In genomic region chr4:135875991-135876582, GRCm38 (mm10) we compare ENCODE assay signal across 8 mouse cellular contexts. TPM values are rescaled to one million over a fixed set of nuclear protein-coding genes. Genes with fewer than 3 reads are reported as not detected.
DNase-seq lines count a peak whose midpoint lies in the region; ATAC-seq and TF ChIP-seq lines count a peak whose summit lies in the region.

No protein-coding gene starts in this region.

- peak overlapping the region; percentile 43 for H3K4me3 ChIP-seq in bone marrow macrophage, adult 2 months (ENCODE audit: insufficient read depth, low read length)
- H3K4me3 ChIP-seq in gastrocnemius, adult 2 months, result peak overlapping the region; percentile 64
- peak overlapping the region; percentile 14 for H3K4me3 ChIP-seq in hindbrain, postnatal 0 days (ENCODE audit: low read length)
- H3K4me3 ChIP-seq in liver, embryonic 14.5 days (ENCODE audit: insufficient read depth in 1 of 2, low read depth in 2 of 2, low read length in 2 of 2), result peak overlapping the region; percentile 48 to 54

- H3K9me3 ChIP-seq in hindbrain, postnatal 0 days (ENCODE audit: low read length), result no peaks in the 10 kb centered on the region
- H3K9me3 ChIP-seq in liver, embryonic 14.5 days (ENCODE audit: control insufficient read depth, low read length), result no peaks in the 10 kb centered on the region

- WGBS in hindbrain, postnatal 0 days, result 3% methylated on average over 9 of the region's 9 CpGs
- WGBS in liver, embryonic 14.5 days (ENCODE audit: insufficient replicate concordance), result 2% methylated on average over 9 of the region's 9 CpGs

- H3K9ac ChIP-seq in hindbrain, postnatal 0 days (replicated peaks; ENCODE audit: low read length), result no peak overlapping the region; the same call in 1 of the 2 replicates
- H3K9ac ChIP-seq in liver, embryonic 14.5 days (replicated peaks), result peak overlapping the region; percentile 72

- peak overlapping the region; percentile 48 for H3K4me2 ChIP-seq in hindbrain, postnatal 0 days (ENCODE audit: low read depth, low read length)
- H3K4me2 ChIP-seq in liver, embryonic 14.5 days (ENCODE audit: low read depth), result peak overlapping the region; percentile 76

- intact Hi-C loops in gastrocnemius, adult 2 months (cut with DNase I), result loop anchor here (5.0 kb wide), 1 partner anchor 54 kb away; no protein-coding TSS in a partner anchor

- ATAC-seq in hindbrain, postnatal 0 days, result no peak
- peak; percentile 12; the same call in 1 of the 2 replicates for ATAC-seq in liver, embryonic 14.5 days (ENCODE audit: insufficient read depth)

- H3K36me3 ChIP-seq in hindbrain, postnatal 0 days (ENCODE audit: insufficient read depth, low read length), result no peaks in the 10 kb centered on the region
- H3K36me3 ChIP-seq in liver, embryonic 14.5 days (replicated peaks; ENCODE audit: control insufficient read depth, insufficient read depth, low read depth), result peaks cover 15% of the 10 kb centered on the region

- H3K27me3 ChIP-seq in hindbrain, postnatal 0 days (ENCODE audit: insufficient read depth, low read length), result no peaks in the 10 kb centered on the region
- no peaks in the 10 kb centered on the region for H3K27me3 ChIP-seq in liver, embryonic 14.5 days (ENCODE audit: control insufficient read depth, insufficient read depth, low read length)

- DNase-seq in adrenal gland, adult (ENCODE audit: inconsistent age in 2 of 2, low spot score in 1 of 2), result peak; percentile 70 to 81
- DNase-seq in adrenal gland, postnatal 4 days (ENCODE audit: low spot score in 2 of 2), result no peak
- DNase-seq in gastrocnemius, adult 2 months, result peak; percentile 56
- no peak for DNase-seq in hindbrain, postnatal 0 days (ENCODE audit: low spot score)
- DNase-seq in liver, embryonic 14.5 days (ENCODE audit: low read depth in 3 of 3, low spot score in 3 of 3), result no peak
- peak; percentile 43 to 78 for DNase-seq in natural killer cell, adult 2 months (ENCODE audit: low spot score in 2 of 2)
- DNase-seq in thymus, postnatal 14 days, result peak; percentile 63

- H3K4me1 ChIP-seq in bone marrow macrophage, adult 2 months (ENCODE audit: control insufficient read depth, insufficient read depth, low read length), result peaks cover 20% of the 10 kb centered on the region
- peaks cover 27% of the 10 kb centered on the region for H3K4me1 ChIP-seq in hindbrain, postnatal 0 days (ENCODE audit: insufficient read depth, low read length)
- H3K4me1 ChIP-seq in liver, embryonic 14.5 days (replicated peaks; ENCODE audit: control insufficient read depth in 2 of 2, insufficient read depth in 2 of 2, low read length in 1 of 2), result peaks cover 32 to 38% of the 10 kb centered on the region in 2 experiments

- TF ChIP-seq POLR2A in bone marrow macrophage, adult 2 months (IDR thresholded peaks at IDR 0.05; ENCODE audit: borderline replicate concordance, low read depth, low read length), result no peak

- H3K27ac ChIP-seq in bone marrow macrophage, adult 2 months (ENCODE audit: insufficient read depth, low read depth, low read length), result peak overlapping the region; percentile 100
- H3K27ac ChIP-seq in gastrocnemius, adult 2 months, result peak overlapping the region; percentile 99
- peak overlapping the region; percentile 60; the same call in 1 of the 2 replicates for H3K27ac ChIP-seq in hindbrain, postnatal 0 days
- peak overlapping the region; percentile 79 for H3K27ac ChIP-seq in liver, embryonic 14.5 days

- TF ChIP-seq CTCF in bone marrow macrophage, adult 2 months (IDR thresholded peaks at IDR 0.05; ENCODE audit: low read depth, low read length), result no peak
- no peak for TF ChIP-seq CTCF in gastrocnemius, adult 2 months (IDR thresholded peaks at IDR 0.05)
- TF ChIP-seq CTCF in hindbrain, postnatal 0 days (IDR thresholded peaks at IDR 0.05; ENCODE audit: low read depth), result no peak
- no peak for TF ChIP-seq CTCF in liver, embryonic 14.5 days (IDR thresholded peaks at IDR 0.05; ENCODE audit: low read depth)

- no peak for TF ChIP-seq EP300 in liver, embryonic 14.5 days (IDR thresholded peaks at IDR 0.05; ENCODE audit: low read depth)

RNA-seq across cellular contexts. Expression of gene Pnrc2, which starts 2.4 kb away (rescaled TPM):
- total RNA-seq in adrenal gland, postnatal 4 days (2021), result 100 to 1,000 TPM; 152 to 159 TPM
- 126 and 135 TPM in 2 replicates for polyA plus RNA-seq in bone marrow macrophage, adult 2 months (2012; ENCODE audit: insufficient read depth, insufficient read length, missing spikeins)
- 10 to 100 TPM; 36.7 to 44.8 TPM for total RNA-seq in gastrocnemius, adult 2 months (2021)
- 54.9 and 55.0 TPM in 2 replicates for total RNA-seq in hindbrain, postnatal 0 days (2014; rRNA removed)
- polyA plus RNA-seq in hindbrain, postnatal 0 days (2015; fragmentation: Nextera tagmentation; extraction: Ambion mirVana), result 81.7 and 90.4 TPM in 2 replicates
- polyA plus RNA-seq in liver, embryonic 14.5 days (2012; rRNA removed), result 25.4 and 43.4 TPM in 2 replicates
- polyA plus RNA-seq in liver, embryonic 14.5 days (2014; fragmentation: Nextera tagmentation; extraction: Ambion mirVana), result 80.2 and 81.9 TPM in 2 replicates

RNA-seq across cellular contexts. Expression of gene Cnr2, which starts 19.1 kb away (rescaled TPM):
- 1 to 10 TPM; 3.8 to 4.1 TPM for total RNA-seq in adrenal gland, postnatal 4 days (2021)
- 17.3 and 18.8 TPM in 2 replicates for polyA plus RNA-seq in bone marrow macrophage, adult 2 months (2012; ENCODE audit: insufficient read depth, insufficient read length, missing spikeins)
- total RNA-seq in gastrocnemius, adult 2 months (2021), result under 1 TPM; 0.10 to 0.11 TPM
- 0.04 and 0.58 TPM in 2 replicates for total RNA-seq in hindbrain, postnatal 0 days (2014; rRNA removed)
- polyA plus RNA-seq in hindbrain, postnatal 0 days (2015; fragmentation: Nextera tagmentation; extraction: Ambion mirVana), result 0.04 and 0.06 TPM in 2 replicates
- 1.6 and 2.1 TPM in 2 replicates for polyA plus RNA-seq in liver, embryonic 14.5 days (2012; rRNA removed)
- 2.3 and 2.5 TPM in 2 replicates for polyA plus RNA-seq in liver, embryonic 14.5 days (2014; fragmentation: Nextera tagmentation; extraction: Ambion mirVana)

RNA-seq across cellular contexts. Expression of gene Srsf10, which starts 20.5 kb away (rescaled TPM):
- 100 to 1,000 TPM; 145 to 183 TPM for total RNA-seq in adrenal gland, postnatal 4 days (2021)
- polyA plus RNA-seq in bone marrow macrophage, adult 2 months (2012; ENCODE audit: insufficient read depth, insufficient read length, missing spikeins), result 82.1 and 98.0 TPM in 2 replicates
- total RNA-seq in gastrocnemius, adult 2 months (2021), result 10 to 100 TPM; 27.2 to 30.6 TPM
- total RNA-seq in hindbrain, postnatal 0 days (2014; rRNA removed), result 52.8 and 61.0 TPM in 2 replicates
- 147 and 155 TPM in 2 replicates for polyA plus RNA-seq in hindbrain, postnatal 0 days (2015; fragmentation: Nextera tagmentation; extraction: Ambion mirVana)
- 33.2 and 49.6 TPM in 2 replicates for polyA plus RNA-seq in liver, embryonic 14.5 days (2012; rRNA removed)
- polyA plus RNA-seq in liver, embryonic 14.5 days (2014; fragmentation: Nextera tagmentation; extraction: Ambion mirVana), result 108 and 110 TPM in 2 replicates

RNA-seq across cellular contexts. Expression of gene Fuca1, which starts 44.4 kb away (rescaled TPM):
- total RNA-seq in adrenal gland, postnatal 4 days (2021), result 10 to 100 TPM; 88.2 to 99.0 TPM
- polyA plus RNA-seq in bone marrow macrophage, adult 2 months (2012; ENCODE audit: insufficient read depth, insufficient read length, missing spikeins), result 418 and 432 TPM in 2 replicates
- total RNA-seq in gastrocnemius, adult 2 months (2021), result 10 to 100 TPM; 17.0 to 23.0 TPM
- total RNA-seq in hindbrain, postnatal 0 days (2014; rRNA removed), result 42.5 and 43.6 TPM in 2 replicates
- polyA plus RNA-seq in hindbrain, postnatal 0 days (2015; fragmentation: Nextera tagmentation; extraction: Ambion mirVana), result 92.8 and 97.3 TPM in 2 replicates
- polyA plus RNA-seq in liver, embryonic 14.5 days (2012; rRNA removed), result 8.8 and 12.0 TPM in 2 replicates
- 19.0 and 23.6 TPM in 2 replicates for polyA plus RNA-seq in liver, embryonic 14.5 days (2014; fragmentation: Nextera tagmentation; extraction: Ambion mirVana)

Comparison
In these comparisons a context has a peak if more than half of its experiments do, and no peak if none do; other contexts are left out.
1. DNase-seq: peak in adrenal gland, adult (2 of 2), gastrocnemius, adult 2 months (single experiment), natural killer cell, adult 2 months (2 of 2) and thymus, postnatal 14 days (single experiment); none in adrenal gland, postnatal 4 days (0 of 2), hindbrain, postnatal 0 days (single experiment) and liver, embryonic 14.5 days (0 of 3).
2. H3K4me3 ChIP-seq: peak in every context shown above with its lines; median percentile 64 in gastrocnemius, adult 2 months; 51 in liver, embryonic 14.5 days; 43 in bone marrow macrophage, adult 2 months; 14 in hindbrain, postnatal 0 days.
3. Peak in every context shown above with its lines, with median percentiles within 50 percentile points of each other: H3K27ac ChIP-seq.